Mouse (Mus musculus) CH12.LX (cell line): ENCODE results near the gene Hist1h2bf. TPM values are rescaled to one million over a fixed set of nuclear protein-coding genes. Genes with fewer than 3 reads are reported as not detected.

ENCODE experiments used
- DNase-seq: peaks from one replicate; pipeline ENCODE4 v3.0.0-alpha.2; 2013; ENCODE audit errors: extremely low read depth
- H3K27ac ChIP-seq: 2 replicates; pipeline ENCODE4 v1.5.1; 2012; ENCODE audit warnings: low read depth, mild to moderate bottlenecking, control low read depth, moderate library complexity; ENCODE audit not compliant: insufficient read depth
- H3K27me3 ChIP-seq: replicated peaks from 2 replicates; pipeline ENCODE3; 2012; ENCODE audit warnings: inconsistent platforms
- H3K36me3 ChIP-seq, 2 experiments: replicated peaks in 1 of 2; 2 replicates each; pipeline versions ENCODE3 to v1.6.1; 2012; ENCODE audit warnings: inconsistent platforms in 1 of 2, low read length in 1 of 2, mild to moderate bottlenecking in 1 of 2, mixed read lengths in 1 of 2, moderate library complexity in 1 of 2; ENCODE audit not compliant: control insufficient read depth in 1 of 2, insufficient read depth in 1 of 2
- H3K4me1 ChIP-seq, 2 experiments: 2 replicates each; pipeline ENCODE4 v1.6.1; 2012; ENCODE audit warnings: inconsistent platforms in 1 of 2, moderate library complexity in 1 of 2; ENCODE audit not compliant: insufficient read depth in 2 of 2, control insufficient read depth in 1 of 2
- H3K4me2 ChIP-seq: 2 replicates; pipeline ENCODE4 v1.6.1; 2012; ENCODE audit warnings: low read depth, mild to moderate bottlenecking, control low read depth; ENCODE audit not compliant: poor library complexity, insufficient read depth, severe bottlenecking
- H3K4me3 ChIP-seq, 3 experiments: fragments of 150-350 bp in 1 of 3; sonication (generic) in 1 of 3; replicated peaks in 1 of 3; 2 replicates each; pipeline versions ENCODE3 to v1.5.1; 2011 to 2012; ENCODE audit warnings: low read depth in 2 of 3, low read length in 2 of 3, mild to moderate bottlenecking in 2 of 3, moderate library complexity in 2 of 3, control low read depth in 1 of 3, improper control_type of control experiment in 1 of 3, inconsistent platforms in 1 of 3, mixed read lengths in 1 of 3; ENCODE audit not compliant: poor library complexity in 1 of 3
- H3K79me2 ChIP-seq: replicated peaks from 2 replicates; pipeline ENCODE4 v1.6.1; 2012; ENCODE audit warnings: mild to moderate bottlenecking, moderate library complexity; ENCODE audit not compliant: control insufficient read depth, poor library complexity, insufficient read depth, severe bottlenecking; ENCODE audit errors: extremely low read depth
- H3K9ac ChIP-seq: 2 replicates; pipeline ENCODE4 v1.6.1; 2012; ENCODE audit warnings: low read depth, mild to moderate bottlenecking, control low read depth, moderate library complexity; ENCODE audit not compliant: insufficient read depth
- H3K9me3 ChIP-seq: replicated peaks from 2 replicates; pipeline ENCODE3; 2012; ENCODE audit warnings: low read length, inconsistent platforms, mixed read lengths
- BHLHE40 ChIP-seq: IDR thresholded peaks from 2 replicates; pipeline ENCODE4 v1.6.1; 2011; ENCODE audit warnings: mild to moderate bottlenecking, low read depth, low read length, improper control_type of control experiment
- CHD1 ChIP-seq: IDR thresholded peaks from 2 replicates; pipeline ENCODE4 v1.6.1; 2012; ENCODE audit warnings: low read depth, low read length, improper control_type of control experiment, inconsistent platforms
- CTCF ChIP-seq, 2 experiments: IDR thresholded peaks in 1 of 2; conservative IDR thresholded peaks in 1 of 2; 2 replicates each; pipeline ENCODE4 v1.5.1; 2011 to 2012; ENCODE audit warnings: low read depth in 2 of 2, low read length in 2 of 2, improper control_type of control experiment in 1 of 2, inconsistent platforms in 1 of 2, mild to moderate bottlenecking in 1 of 2, moderate library complexity in 1 of 2
- EP300 ChIP-seq: IDR thresholded peaks from 2 replicates; pipeline ENCODE4 v1.6.1; 2011; ENCODE audit warnings: low read length, improper control_type of control experiment
- HCFC1 ChIP-seq: IDR thresholded peaks from 2 replicates; pipeline ENCODE4 v1.6.1; 2012; ENCODE audit warnings: low read depth, mild to moderate bottlenecking, inconsistent platforms, low read length, improper control_type of control experiment
- JUND ChIP-seq: conservative IDR thresholded peaks from 2 replicates; pipeline ENCODE4 v1.6.1; 2011; ENCODE audit warnings: low read depth, low read length, improper control_type of control experiment
- MAFK ChIP-seq: IDR thresholded peaks from 2 replicates; pipeline ENCODE4 v1.6.1; 2011; ENCODE audit warnings: low read length, improper control_type of control experiment; ENCODE audit not compliant: insufficient replicate concordance
- MEF2A ChIP-seq: IDR thresholded peaks from 2 replicates; pipeline ENCODE4 v1.6.1; 2014; ENCODE audit warnings: low read depth, mild to moderate bottlenecking, inconsistent platforms, low read length, improper control_type of control experiment, borderline replicate concordance
- MXI1 ChIP-seq: IDR thresholded peaks from 2 replicates; pipeline ENCODE4 v1.6.1; 2011; ENCODE audit warnings: mild to moderate bottlenecking, low read depth, low read length, improper control_type of control experiment
- MYC ChIP-seq: IDR thresholded peaks from 2 replicates; pipeline ENCODE4 v1.6.1; 2011; ENCODE audit warnings: low read depth, mild to moderate bottlenecking, improper control_type of control experiment, low read length
- NELFE ChIP-seq: IDR thresholded peaks from 2 replicates; pipeline ENCODE4 v1.6.1; 2011; ENCODE audit warnings: low read depth, low read length, improper control_type of control experiment
- PAX5 ChIP-seq: IDR thresholded peaks from 2 replicates; pipeline ENCODE4 v1.6.1; 2012; ENCODE audit warnings: low read length, inconsistent platforms, mixed read lengths
- POLR2AphosphoS2 ChIP-seq: IDR thresholded peaks from 2 replicates; pipeline ENCODE4 v1.6.1; 2011; ENCODE audit warnings: low read depth, low read length, improper control_type of control experiment
- RAD21 ChIP-seq: IDR thresholded peaks from 2 replicates; pipeline ENCODE4 v1.6.1; 2011; ENCODE audit warnings: low read depth, mild to moderate bottlenecking, low read length, improper control_type of control experiment, moderate library complexity
- RCOR1 ChIP-seq: conservative IDR thresholded peaks from 2 replicates; pipeline ENCODE4 v1.6.1; 2012; ENCODE audit warnings: low read depth, mild to moderate bottlenecking, inconsistent platforms, low read length, improper control_type of control experiment
- SIN3A ChIP-seq: IDR thresholded peaks from 2 replicates; pipeline ENCODE4 v1.6.1; 2012; ENCODE audit warnings: low read length, improper control_type of control experiment, inconsistent platforms
- SMC3 ChIP-seq: IDR thresholded peaks from 2 replicates; pipeline ENCODE4 v1.6.1; 2011; ENCODE audit warnings: low read depth, low read length, improper control_type of control experiment
- TCF12 ChIP-seq: IDR thresholded peaks from 2 replicates; pipeline ENCODE4 v1.6.1; 2014; ENCODE audit warnings: low read depth, mild to moderate bottlenecking, inconsistent platforms, low read length, improper control_type of control experiment
- UBTF ChIP-seq: IDR thresholded peaks from 2 replicates; pipeline ENCODE4 v1.6.1; 2012; ENCODE audit warnings: low read depth, mild to moderate bottlenecking, inconsistent platforms, low read length, improper control_type of control experiment, moderate library complexity
- USF2 ChIP-seq: conservative IDR thresholded peaks from 2 replicates; pipeline ENCODE4 v1.6.1; 2011; ENCODE audit warnings: low read depth, low read length, improper control_type of control experiment
- ZKSCAN1 ChIP-seq: IDR thresholded peaks from 2 replicates; pipeline ENCODE4 v1.6.1; 2012; ENCODE audit warnings: low read depth, inconsistent platforms, low read length, improper control_type of control experiment, borderline replicate concordance
- dilution Hi-C: fragments of 300-500 bp; cut with MboI; formaldehyde crosslinking; loops from 2 replicates; pipeline ENCODE4 v1.14.3; 2020; ENCODE audit warnings: low sequenced_read_pairs; ENCODE audit not compliant: extremely low pct_unique_long_range_greater_than_20kb, extremely low pct_ligation_motif_present
- in situ Hi-C: fragments of 300-500 bp; cut with MboI; formaldehyde crosslinking; loops from 3 replicates; pipeline ENCODE4 v1.14.3; 2019; ENCODE audit warnings: low sequenced_read_pairs, low pct_ligation_motif_present, low pct_unique_long_range_greater_than_20kb, mixed read lengths
- polyA plus RNA-seq: library from polyadenylated mRNA; unstranded; fragments of >175 nt; gene quantifications from 2 replicates; pipeline ENCODE4 v1.2.1, GENCODE M21; 2012; ENCODE audit warnings: low read depth; ENCODE audit not compliant: insufficient read length
- total RNA-seq, 2 experiments: library from RNA; depleted of rRNA; stranded (reverse); fragments of 300-350 nt in 1 of 2; fragments of >200 nt in 1 of 2; gene quantifications; 2 replicates each; pipeline ENCODE4 v1.2.3; 2012 to 2014

The Hist1h2bf gene
- total and polyA plus RNA-seq, 3 experiments, result 1.7 to 1,243 (median 50.8) TPM

DNA sequence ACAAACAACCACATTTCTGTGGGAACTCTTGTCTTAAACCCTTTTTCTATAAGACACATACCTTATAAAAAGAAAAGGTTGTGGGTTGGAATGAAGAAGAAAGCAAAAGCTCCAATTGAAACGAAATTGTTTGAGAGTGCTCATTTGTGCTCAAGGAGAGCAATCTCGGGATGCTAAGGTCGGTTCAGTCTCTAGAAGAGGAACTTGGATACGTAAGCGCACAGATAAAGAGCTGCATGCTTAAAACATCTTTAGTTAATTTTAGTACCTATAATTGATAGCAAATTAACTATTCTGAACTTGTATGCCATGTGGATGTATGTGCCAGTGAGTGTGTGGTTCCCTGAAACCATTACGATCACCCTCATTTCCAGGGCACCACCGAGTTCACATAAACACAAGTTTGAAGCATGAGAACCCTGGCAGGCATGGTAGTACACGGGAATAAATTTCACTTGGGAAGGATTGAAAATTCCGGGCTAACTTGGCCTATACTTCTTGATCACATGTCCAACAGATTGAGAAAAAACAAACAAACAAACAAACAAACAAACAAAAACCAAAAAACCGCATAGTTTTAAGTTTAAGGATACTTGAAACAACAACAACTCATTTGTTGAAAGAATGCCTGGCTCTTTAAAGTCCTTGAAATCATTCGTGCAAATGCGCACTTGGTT is 46.2 kb upstream of the Hist1h2bf start:
- Histone ChIP-seq H3K27me3 (no peaks in the 10 kb centered on the region), H3K4me3 (peak overlapping the region; percentile 55 to 70 (median 61)), H3K36me3 (peaks cover 0 to 4% of the 10 kb centered on the region in 2 experiments), H3K9me3 (no peaks in the 10 kb centered on the region), H3K9ac (peak overlapping the region; percentile 96), H3K27ac (peak overlapping the region; percentile 98), H3K79me2 (peaks cover 8% of the 10 kb centered on the region; the same call in 1 of the 2 replicates), H3K4me2 (peak overlapping the region; percentile 91), H3K4me1 (peaks cover 4 to 16% of the 10 kb centered on the region in 2 experiments)
- TF ChIP-seq PAX5, result no peak
- TF ChIP-seq SIN3A, result peak; percentile 12; the same call in 1 of the 2 replicates
- peak; percentile 33; the same call in 1 of the 2 replicates for TF ChIP-seq MXI1
- TF ChIP-seq MYC, result 0 out of 2 replicates have a peak, but pooled peaks have one; percentile 25
- TF ChIP-seq RAD21, result no peak
- no peak for TF ChIP-seq BHLHE40
- TF ChIP-seq CHD1, result no peak
- TF ChIP-seq CTCF (conservative IDR thresholded peaks at IDR 0.05 in 1 of 2, IDR thresholded peaks at IDR 0.05 in 1 of 2; ENCODE audit: low read depth in 2 of 2, low read length in 2 of 2), result no peak
- in situ Hi-C loops (no loop called here), dilution Hi-C loops (no loop called here)
- peak; percentile 42 for DNase-seq

GRCm38 (mm10) chr13:23611638-23612037 is 37.6 kb upstream of the Hist1h2bf start:
- Histone ChIP-seq H3K79me2 (no peaks in the 10 kb centered on the region), H3K4me1 (peaks cover 10 to 20% of the 10 kb centered on the region in 2 experiments; a peak in 3 of 4 replicates), H3K9ac (no peak overlapping the region)
- no peak for TF ChIP-seq MXI1
- no peak for TF ChIP-seq NELFE
- no peak for TF ChIP-seq EP300
- TF ChIP-seq MEF2A, result no peak
- TF ChIP-seq ZKSCAN1, result no peak
- no peak for TF ChIP-seq CTCF (conservative IDR thresholded peaks at IDR 0.05 in 1 of 2, IDR thresholded peaks at IDR 0.05 in 1 of 2; ENCODE audit: low read depth in 2 of 2, low read length in 2 of 2)
- no peak for TF ChIP-seq UBTF
- no peak for TF ChIP-seq MYC
- TF ChIP-seq HCFC1, result no peak
- no peak for TF ChIP-seq POLR2AphosphoS2
- TF ChIP-seq SMC3, result no peak
- no peak for TF ChIP-seq TCF12
- TF ChIP-seq RCOR1, result no peak
- TF ChIP-seq BHLHE40, result no peak
- no peak for TF ChIP-seq USF2
- TF ChIP-seq MAFK, result no peak
- TF ChIP-seq JUND, result no peak
- TF ChIP-seq, all 38 proteins: peak for 0
- Histone ChIP-seq H3K9me3 (no peaks in the 10 kb centered on the region), H3K27ac (no peak overlapping the region), H3K4me3 (no peak overlapping the region), H3K36me3 (peaks cover 2 to 28% of the 10 kb centered on the region in 2 experiments), H3K27me3 (no peaks in the 10 kb centered on the region), H3K4me2 (no peak overlapping the region)
- DNase-seq, result no peak
- dilution Hi-C loops (no loop called here), in situ Hi-C loops (no loop called here)
